ENCODE assay signal across 8 mouse cellular contexts in the genomic region with DNA sequence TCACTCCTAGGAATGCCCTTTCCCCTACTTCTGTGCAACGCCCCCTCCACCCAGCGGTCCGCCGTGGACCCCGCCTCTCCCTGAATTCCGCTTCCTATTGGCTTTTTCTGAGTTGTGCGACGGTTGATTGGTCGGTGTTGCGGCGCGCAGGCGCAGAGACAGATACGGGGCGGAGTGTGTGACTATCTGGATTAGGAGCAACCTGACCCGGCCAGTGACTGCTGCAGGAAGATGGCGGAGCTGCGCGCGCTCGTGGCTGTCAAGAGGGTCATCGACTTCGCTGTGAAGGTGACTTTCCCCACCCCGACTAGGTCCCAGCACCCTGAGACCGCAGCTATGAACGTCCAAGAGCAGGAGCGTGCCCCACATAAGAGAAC. TPM values are rescaled to one million over a fixed set of nuclear protein-coding genes. Genes with fewer than 3 reads are reported as not detected.
DNase-seq lines count a peak whose midpoint lies in the region; ATAC-seq and TF ChIP-seq lines count a peak whose summit lies in the region.

A gene (plus strand): TSS at position 167 of the 377 bp plus-strand sequence.
A gene (plus strand): TSS at position 212 of the 377 bp plus-strand sequence.

- peak; percentile 93 for ATAC-seq in activated CD4-positive, CD25-positive, alpha-beta regulatory T cell, adult 4 months

- no peaks in the 10 kb centered on the region for H3K27me3 ChIP-seq in megakaryocyte, embryonic 14.5 days (replicated peaks)

- TF ChIP-seq CTCF in cortical plate, adult 2 months (IDR thresholded peaks at IDR 0.05; ENCODE audit: extremely low read depth, insufficient read depth, low read length) = no peak

- peak; percentile 85 for TF ChIP-seq POLR2A in cortical plate, adult 2 months (IDR thresholded peaks at IDR 0.05; ENCODE audit: extremely low read depth, insufficient read depth, low read length)

- H3K4me3 ChIP-seq in cortical plate, adult 2 months (ENCODE audit: insufficient read depth, low read length) = peak within 1 kb of the TSS; percentile 54
- H3K4me3 ChIP-seq in megakaryocyte, embryonic 14.5 days (replicated peaks) = peak within 1 kb of the TSS; percentile 92

- peak within 1 kb of the TSS; percentile 89 for H3K27ac ChIP-seq in cortical plate, adult 2 months (ENCODE audit: insufficient read depth, low read length)

- H3K36me3 ChIP-seq in megakaryocyte, embryonic 14.5 days (replicated peaks; ENCODE audit: low read length) = peaks cover 33% of the 10 kb centered on the region

- DNase-seq in gastrocnemius, adult 8-10 months (ENCODE audit: low spot score in 2 of 2) = peak; percentile 92 to 96
- peak; percentile 83 for DNase-seq in hindlimb bud, embryonic 11.5 days (ENCODE audit: extremely low spot score, low read depth, low spot score)
- peak; percentile 88 to 95 for DNase-seq in left cerebral cortex, adult 8-10 months (ENCODE audit: low spot score in 2 of 2)
- peak; percentile 97 to 98 for DNase-seq in right cerebral cortex, postnatal 10 days (ENCODE audit: low spot score in 2 of 2)
- peak; percentile 83 for DNase-seq in urinary bladder, postnatal 25 days (ENCODE audit: low spot score)

- H3K9me3 ChIP-seq in megakaryocyte, embryonic 14.5 days = no peaks in the 10 kb centered on the region

- no peaks in the 10 kb centered on the region; the same call in 1 of the 2 replicates for H3K4me1 ChIP-seq in cortical plate, adult 2 months (ENCODE audit: control insufficient read depth, insufficient read depth, low read length)
- H3K4me1 ChIP-seq in megakaryocyte, embryonic 14.5 days = peaks cover 92% of the 10 kb centered on the region

RNA-seq across cellular contexts. Expression of the first gene that starts in this region (rescaled TPM):
- polyA plus RNA-seq in activated CD4-positive, CD25-positive, alpha-beta regulatory T cell, adult 4 months (2017; shearing (Covaris generic)) = 100 to 1,000 TPM; 235 to 271 TPM
- polyA plus RNA-seq in cortical plate, adult 2 months (2012; rRNA removed) = 89.4 and 94.5 TPM in 2 replicates
- 100 to 1,000 TPM; 284 to 324 (median 303) TPM for total RNA-seq in gastrocnemius, adult 8-10 months (2022)
- 10 to 100 TPM; 52.0 to 61.0 (median 58.8) TPM for total RNA-seq in left cerebral cortex, adult 8-10 months (2022)
- polyA plus RNA-seq in megakaryocyte, embryonic 14.5 days (2012; ENCODE audit: insufficient read depth, low replicate concordance) = 68.1 and 368 TPM in 2 replicates

RNA-seq across cellular contexts. Expression of the second gene that starts in this region (rescaled TPM):
- polyA plus RNA-seq in activated CD4-positive, CD25-positive, alpha-beta regulatory T cell, adult 4 months (2017; shearing (Covaris generic)) = not detected
- 0.78 and 2.1 TPM in 2 replicates for polyA plus RNA-seq in cortical plate, adult 2 months (2012; rRNA removed)
- under 1 TPM in 1 of 4 experiments, not detected in 3; 0.73 TPM for total RNA-seq in gastrocnemius, adult 8-10 months (2022)
- total RNA-seq in left cerebral cortex, adult 8-10 months (2022) = 1 to 10 TPM in 1 of 4 experiments, under 1 TPM in 1, not detected in 2; 0.64 to 2.2 TPM
- 0.75 TPM in 1 of 2 replicates, not detected in the other for polyA plus RNA-seq in megakaryocyte, embryonic 14.5 days (2012; ENCODE audit: insufficient read depth, low replicate concordance)

Comparison
In these comparisons a context has a peak if more than half of its experiments do, and no peak if none do; other contexts are left out.
1. Peak in every context shown above with its lines: DNase-seq, ATAC-seq, H3K4me3 ChIP-seq and H3K27ac ChIP-seq.
2. RNA of the first gene that starts in this region (total RNA-seq): 284 to 324 TPM in gastrocnemius, adult 8-10 months; 52.0 to 61.0 TPM in left cerebral cortex, adult 8-10 months; every median in the first group is over 4 times any median in the second.